Mouse (Mus musculus) olfactory bulb, adult 2 months (tissue): ENCODE measurements at regions not wholly inside any gene's neighbourhood (a gene's known extent, or its start where the extent isn't known, plus 50 kb on each side); places are given as distances from the start of the nearest gene placed in this dataset.

ENCODE experiments used
- CTCF ChIP-seq: fragments of 200-500 bp; IDR thresholded peaks from 2 replicates; pipeline ENCODE4 v1.5.1; 2012; ENCODE audit warnings: low read depth, mild to moderate bottlenecking, low read length, moderate library complexity; ENCODE audit not compliant: insufficient read depth
- POLR2A ChIP-seq: fragments of 200-500 bp; IDR thresholded peaks from 2 replicates; pipeline ENCODE4 v1.6.1; 2012; ENCODE audit warnings: mild to moderate bottlenecking, low read depth, low read length, moderate library complexity; ENCODE audit not compliant: insufficient read depth

- TF ChIP-seq CTCF: no peak
- no peak for TF ChIP-seq POLR2A
Observed at GRCm38 (mm10) chr7:135966231-135966630, 250.1 kb upstream of the Mki67 start.
